Mouse (Mus musculus): Measurements from ENCODE around the gene Grin2a.

The Grin2a gene

GRCm38 (mm10) chr16:9851265-9851988, 143.9 kb downstream of the Grin2a start:
- DNase-seq, result no peak

DNA sequence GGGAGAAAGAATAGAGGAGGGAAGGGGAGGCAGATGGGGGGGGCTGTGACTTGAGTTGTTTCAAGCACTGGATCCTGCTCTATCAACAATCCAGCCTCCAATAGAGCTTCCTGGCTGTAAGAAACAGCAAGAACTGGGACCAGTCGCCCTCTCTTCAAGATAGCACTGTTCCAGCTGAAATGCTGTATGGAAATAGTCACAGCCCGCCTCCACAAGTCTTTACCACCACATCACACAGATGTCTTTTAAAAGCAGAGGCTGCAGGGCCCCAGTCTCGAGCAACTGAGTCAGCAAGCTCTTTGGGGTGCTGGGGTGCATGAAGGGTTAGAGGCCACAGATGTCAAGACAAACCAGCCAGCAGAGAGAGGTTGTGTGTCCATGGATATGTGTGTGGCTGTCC, 153.9 kb downstream of the Grin2a start:
- DNase-seq, result no peak

DNA sequence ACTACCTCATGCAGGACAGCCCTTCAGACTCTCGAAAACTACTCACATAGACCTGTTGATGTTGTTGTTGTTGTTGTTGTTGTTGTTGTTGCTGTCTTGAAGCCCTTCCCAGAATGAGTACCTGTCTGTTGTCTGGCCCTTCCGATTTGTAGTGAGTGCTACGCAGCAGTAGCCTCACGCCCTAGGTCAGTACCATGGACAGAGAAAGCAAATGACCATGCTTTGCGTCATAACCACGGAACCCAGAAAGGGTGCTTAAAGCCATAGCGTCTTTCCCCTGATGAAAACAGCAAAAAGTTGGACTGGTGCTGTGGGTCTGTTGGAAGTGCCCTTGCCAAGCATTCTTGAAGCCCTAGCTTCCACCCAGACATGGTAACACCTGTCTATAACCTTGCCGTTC, 158.8 kb downstream of the Grin2a start:
- DNase-seq, result no peak

DNA sequence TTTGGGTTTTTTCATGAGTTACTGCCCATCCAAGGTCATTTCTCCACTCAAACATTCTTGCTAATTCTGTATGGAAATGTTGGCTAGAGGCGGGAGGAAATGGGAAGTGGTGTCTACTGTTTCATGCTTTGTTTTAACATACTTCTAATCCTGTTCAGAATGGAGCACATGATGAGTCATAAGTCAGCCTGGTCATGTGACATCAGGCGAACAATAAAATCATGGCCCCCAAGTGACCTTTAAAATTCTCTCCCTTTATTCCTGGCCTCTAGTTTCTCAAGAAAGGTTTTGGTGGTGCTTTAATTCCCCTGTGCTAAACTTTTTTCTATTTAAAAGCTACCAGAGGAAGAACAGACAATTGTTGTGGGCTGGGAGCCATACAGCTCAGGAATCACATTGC, 161.1 kb downstream of the Grin2a start:
- no peak for DNase-seq

DNA sequence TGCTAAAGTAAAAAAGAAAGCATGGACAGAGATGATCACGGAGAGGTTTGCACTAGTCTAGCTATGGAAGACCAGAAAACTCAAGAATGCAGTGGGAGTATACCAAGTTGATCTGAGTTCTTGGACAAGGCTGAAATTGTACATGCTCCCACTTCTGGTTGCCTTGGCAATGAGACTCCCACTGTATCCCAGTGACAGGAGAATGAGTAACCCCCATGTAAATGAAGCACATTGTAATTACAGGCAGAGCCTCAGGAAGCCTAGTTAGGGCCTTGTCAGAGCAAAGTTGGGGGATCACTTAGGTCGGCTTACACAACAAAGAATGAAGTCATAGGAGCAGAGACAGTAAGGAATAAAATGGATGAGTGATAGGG, 170.3 kb downstream of the Grin2a start:
- DNase-seq, result no peak

GRCm38 (mm10) chr16:9824436-9825109, 170.8 kb downstream of the Grin2a start:
- DNase-seq, result no peak

GRCm38 (mm10) chr16:9823686-9824085, 171.7 kb downstream of the Grin2a start:
- DNase-seq, result no peak

DNA sequence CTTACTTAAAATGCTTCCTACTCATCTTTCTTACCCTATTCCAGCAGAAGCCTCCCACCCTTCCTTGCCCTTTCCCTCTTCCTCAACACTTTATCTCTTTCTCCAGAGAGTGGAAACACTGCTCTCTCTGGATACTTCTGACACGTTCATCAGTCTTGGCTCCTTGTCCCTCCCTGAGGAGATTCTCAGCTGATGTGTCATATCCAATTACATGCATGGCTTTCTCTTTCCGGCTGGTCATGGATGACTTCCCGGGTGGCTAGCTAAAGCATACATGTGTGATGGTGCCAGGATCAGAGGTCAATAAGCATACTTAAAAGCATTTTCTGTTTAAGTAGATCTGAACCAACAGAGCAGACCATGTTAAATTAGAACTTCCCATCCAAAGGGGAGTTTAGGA, 175.9 kb downstream of the Grin2a start:
- no peak for DNase-seq

- no peak for DNase-seq
Measured at GRCm38 (mm10) chr16:9801338-9801737, 194.0 kb downstream of the Grin2a start.

DNA sequence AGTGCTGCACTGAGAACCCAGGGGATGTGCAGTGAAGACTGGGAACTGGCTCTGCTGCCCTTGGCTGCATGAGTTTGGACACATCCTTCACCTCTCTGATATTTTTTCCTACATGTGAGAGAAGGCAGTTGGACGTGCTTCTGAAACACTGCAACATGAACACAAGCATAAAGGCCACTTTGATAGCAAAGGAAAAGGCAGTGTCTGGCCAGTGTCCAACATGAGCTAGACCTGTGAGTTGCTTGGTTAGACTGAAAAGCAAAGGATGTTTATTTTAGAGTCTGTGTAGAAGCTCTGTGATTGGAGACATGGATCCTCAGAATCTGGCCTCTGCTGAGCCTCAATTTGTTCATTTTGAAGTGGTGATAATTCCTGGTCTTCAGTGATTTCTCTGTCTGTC, 195.1 kb downstream of the Grin2a start:
- no peak for DNase-seq

DNA sequence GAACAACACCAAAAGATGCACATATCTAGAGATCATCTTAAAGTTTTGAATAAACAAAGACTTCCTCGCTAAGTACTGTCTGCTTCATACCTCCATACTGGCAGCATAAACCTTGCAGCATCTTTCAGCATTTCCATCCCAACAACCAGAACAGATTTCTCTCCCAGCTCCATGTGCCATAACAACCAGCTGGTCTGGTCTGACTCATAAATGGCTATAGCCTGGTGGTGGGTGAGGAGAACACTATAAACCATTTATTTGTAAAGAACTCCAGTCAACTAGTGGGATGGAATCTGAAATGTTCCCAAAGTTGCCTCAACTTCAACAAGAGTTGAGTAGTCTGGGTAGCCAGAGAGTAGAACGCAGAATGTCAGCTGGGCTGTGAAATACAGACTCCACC, 202.4 kb downstream of the Grin2a start:
- DNase-seq, result no peak

- DNase-seq, result no peak
Measured at GRCm38 (mm10) chr16:9786261-9786660, 209.1 kb downstream of the Grin2a start.

- no peak for DNase-seq
Measured at GRCm38 (mm10) chr16:9785821-9786220, 209.5 kb downstream of the Grin2a start.

- DNase-seq, result no peak
Measured at GRCm38 (mm10) chr16:9768981-9769380, 226.4 kb downstream of the Grin2a start.

- no peak for DNase-seq
Measured at GRCm38 (mm10) chr16:9768356-9768755, 227.0 kb downstream of the Grin2a start.

DNA sequence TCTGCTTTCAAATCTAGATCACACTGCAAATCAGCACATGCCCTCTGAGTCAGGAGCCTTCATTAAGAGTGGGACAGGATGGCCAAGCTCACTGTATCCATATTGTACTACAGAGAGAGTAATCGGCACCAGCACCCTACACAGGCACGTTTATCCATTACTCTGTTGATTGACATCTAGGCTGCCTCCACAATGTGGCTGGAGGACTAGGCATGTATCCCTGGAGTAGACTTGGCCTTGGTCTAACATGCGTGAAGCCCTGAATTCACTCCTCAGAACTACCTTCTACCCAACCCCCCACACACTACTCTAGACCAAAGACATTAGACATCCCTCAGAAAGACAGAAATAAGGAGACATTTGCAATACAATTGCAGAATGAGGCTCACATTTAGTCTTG, 227.4 kb downstream of the Grin2a start:
- DNase-seq, result no peak

- DNase-seq, result no peak
Measured at GRCm38 (mm10) chr16:9764086-9764485, 231.3 kb downstream of the Grin2a start.

GRCm38 (mm10) chr16:9760347-9760746, 235.0 kb downstream of the Grin2a start:
- DNase-seq, result no peak

DNA sequence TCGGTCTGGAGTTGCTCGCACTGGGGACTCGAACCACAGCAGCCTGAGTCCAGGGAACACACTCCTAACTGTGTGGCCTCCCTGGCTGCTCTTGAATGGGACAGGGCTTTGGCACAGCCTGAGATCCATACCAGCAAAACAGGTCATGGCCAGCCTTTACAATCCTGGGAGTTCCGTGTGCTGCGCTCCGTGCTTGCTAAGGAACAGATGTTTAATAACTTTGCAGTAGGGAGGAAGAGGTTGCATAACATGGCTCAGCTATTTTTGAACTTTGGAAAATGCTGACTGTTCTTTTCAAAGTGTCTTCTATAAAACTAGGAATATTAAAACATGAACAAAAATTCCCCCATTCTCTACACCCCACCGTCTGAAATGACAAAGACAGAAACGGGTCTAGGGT, 238.5 kb downstream of the Grin2a start:
- DNase-seq, result no peak

DNA sequence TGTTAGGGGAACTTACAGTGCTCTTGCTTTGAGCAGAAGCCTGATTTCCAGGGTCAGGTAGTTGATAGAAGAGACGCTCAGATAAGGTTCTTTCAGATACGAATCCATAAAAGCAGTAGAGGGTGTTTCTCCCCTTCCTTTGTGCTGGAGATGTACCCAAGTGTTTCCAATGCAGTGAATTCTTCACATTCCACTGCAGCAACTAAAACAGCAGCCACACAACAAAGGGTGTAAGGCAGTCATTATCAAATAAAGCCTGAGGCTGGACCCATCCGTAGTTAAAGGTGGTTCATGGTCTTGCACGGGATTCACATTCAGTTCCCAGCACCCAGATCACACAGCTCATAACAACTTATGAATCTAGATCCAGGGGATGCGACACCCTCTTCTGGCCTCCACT, 241.3 kb downstream of the Grin2a start:
- no peak for DNase-seq

- DNase-seq, result no peak
Measured at GRCm38 (mm10) chr16:9753045-9753444, 242.3 kb downstream of the Grin2a start.

- no peak for DNase-seq
Measured at GRCm38 (mm10) chr16:9752600-9752999, 242.8 kb downstream of the Grin2a start.

- DNase-seq, result no peak
Measured at GRCm38 (mm10) chr16:9751045-9751569, 244.3 kb downstream of the Grin2a start.

- DNase-seq, result no peak
Measured at GRCm38 (mm10) chr16:9749661-9750060, 245.7 kb downstream of the Grin2a start.

GRCm38 (mm10) chr16:9742443-9742842, 252.9 kb downstream of the Grin2a start:
- DNase-seq, result no peak

All from lung, postnatal 36 days (tissue).